Mouse (Mus musculus) layer of hippocampus, adult 9-11 months (tissue): ENCODE results near the gene Acsl5.

Experiments
- DNase-seq: peaks from one replicate; pipeline ENCODE4 v3.0.0; 2022

The Acsl5 gene

DNA sequence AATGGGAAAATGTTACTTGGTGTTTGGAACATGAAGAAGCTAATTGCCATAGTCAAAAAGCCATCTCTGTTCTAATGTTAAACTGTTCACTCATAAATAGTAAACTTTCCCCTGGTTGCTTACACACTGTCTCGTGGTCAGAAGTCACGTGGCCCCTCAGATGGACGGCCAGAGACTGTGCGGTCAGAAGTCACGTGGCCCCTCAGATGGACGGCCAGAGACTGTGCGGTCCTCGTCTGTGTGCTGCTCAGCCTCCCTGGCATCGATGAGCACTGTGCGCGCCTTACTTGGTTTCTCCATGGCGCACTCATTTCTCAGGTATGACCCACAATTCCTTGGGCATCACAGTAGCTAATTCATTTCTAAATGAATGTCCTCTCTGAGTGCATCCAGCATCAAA lies 84.7 kb downstream of the Acsl5 start:
- DNase-seq: no peak

DNA sequence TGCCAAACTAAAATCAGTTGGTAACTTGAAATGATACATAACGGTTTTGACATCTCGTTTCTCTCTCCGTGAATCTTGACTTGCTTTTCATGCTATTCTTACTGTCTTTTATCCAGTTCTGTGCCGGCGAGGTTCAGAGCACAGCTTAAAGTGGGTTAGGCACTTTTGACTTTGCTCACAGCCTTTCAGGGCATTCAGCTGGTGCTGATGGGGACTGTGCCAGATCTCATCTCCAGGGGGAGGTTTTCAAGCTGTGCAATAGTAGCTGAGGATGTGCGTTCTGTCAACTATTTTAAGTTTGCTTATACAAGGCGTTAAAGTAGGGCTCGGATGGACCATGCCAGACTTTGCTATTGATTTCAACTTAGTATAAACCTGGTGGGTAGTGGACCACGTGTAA lies 85.3 kb downstream of the Acsl5 start:
- DNase-seq: no peak

DNA sequence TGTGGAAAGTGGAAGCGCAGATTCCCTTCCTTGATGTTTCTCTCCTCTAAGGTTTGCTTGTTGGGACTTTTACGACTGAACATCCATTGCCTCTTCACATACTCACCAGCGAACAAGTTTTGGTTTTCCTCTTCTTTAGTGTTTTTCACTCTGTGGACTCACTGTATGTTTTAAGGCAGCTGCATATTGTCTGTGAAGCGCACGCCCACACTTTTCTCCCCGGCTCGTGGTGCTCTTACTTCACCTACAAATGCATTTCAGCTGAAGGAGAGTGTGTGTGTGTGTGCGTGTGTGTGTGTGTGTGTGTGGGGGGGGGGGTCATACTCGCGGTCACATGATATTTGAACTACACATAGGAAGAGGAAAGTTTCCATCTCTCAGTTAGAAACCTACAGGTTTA lies 85.9 kb downstream of the Acsl5 start:
- no peak for DNase-seq

DNA sequence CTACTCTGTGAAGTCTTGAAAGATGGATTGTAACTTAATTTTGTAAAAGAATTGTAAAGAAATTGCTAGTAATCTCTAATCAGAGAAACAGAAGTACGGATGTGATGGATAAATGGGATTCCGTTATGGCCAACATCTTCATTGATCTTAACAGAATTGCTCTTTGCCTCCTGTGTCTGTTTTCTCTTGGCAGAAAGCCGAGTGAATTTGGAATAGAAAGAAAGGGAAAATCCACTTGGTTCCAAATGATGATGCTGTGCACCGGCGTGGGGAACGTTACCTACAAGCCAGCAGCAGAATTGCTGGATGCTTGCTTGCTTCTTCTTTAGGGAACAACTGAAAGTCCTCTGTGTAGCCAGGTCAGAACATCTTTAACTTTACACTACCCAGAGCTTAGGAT lies 88.8 kb downstream of the Acsl5 start:
- DNase-seq: no peak

DNA sequence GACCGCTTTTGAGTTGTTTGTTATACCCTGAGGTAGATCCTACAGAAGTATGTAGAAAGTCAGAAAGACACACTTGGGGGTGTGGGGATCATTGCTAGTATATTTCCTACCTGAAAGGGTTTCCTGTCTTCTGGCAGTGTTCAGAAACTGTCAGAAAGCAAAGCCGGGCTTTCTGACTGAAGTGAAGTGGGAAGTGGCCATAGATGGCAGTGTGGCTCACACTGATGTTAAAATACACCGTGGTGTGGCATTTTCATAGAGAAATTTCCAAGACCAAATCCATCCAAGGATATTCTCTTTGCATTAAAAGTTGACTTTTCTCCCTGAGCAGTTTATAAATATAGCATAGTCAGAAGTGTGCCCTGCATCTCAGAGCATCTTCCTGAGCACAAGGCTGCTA lies 89.6 kb downstream of the Acsl5 start:
- no peak for DNase-seq

DNA sequence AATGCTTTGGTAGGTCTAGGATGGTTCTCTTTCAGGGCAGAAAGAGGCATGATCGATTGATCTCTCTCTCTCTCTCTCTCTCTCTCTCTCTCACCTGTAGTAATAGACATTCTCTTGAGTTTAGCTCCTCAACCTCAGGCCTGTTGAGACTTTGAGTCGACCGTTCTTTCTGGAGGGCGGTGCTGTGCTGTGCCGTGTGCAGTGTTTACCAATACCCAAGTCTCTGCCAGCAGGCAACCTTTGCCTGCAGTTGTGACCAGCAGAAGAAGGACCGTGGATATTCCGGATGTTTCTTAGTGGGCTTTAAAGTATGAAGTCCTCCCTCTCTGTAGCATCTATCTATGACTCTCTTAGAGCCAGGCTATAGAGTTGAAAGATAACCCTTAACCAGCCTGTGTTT lies 90.7 kb downstream of the Acsl5 start:
- DNase-seq: no peak

DNA sequence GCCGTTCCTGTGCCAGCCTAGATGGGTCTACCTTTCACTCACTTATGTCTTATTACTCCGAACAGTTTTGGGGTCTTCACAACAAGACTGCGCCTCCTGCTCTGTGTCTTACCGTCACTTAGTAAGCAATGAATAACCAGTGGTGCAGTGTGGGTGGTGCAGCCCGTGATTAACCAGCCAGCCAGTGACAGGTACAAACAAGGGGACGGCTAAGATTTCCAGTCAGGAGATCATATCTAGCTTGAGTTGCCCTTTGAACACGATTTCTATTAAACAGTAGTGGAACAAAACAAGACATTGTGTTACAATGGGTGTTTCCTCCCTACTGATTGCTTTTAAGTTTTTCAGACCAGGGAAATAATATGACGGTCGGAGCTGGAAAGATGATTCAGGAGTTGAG lies 91.5 kb downstream of the Acsl5 start:
- no peak for DNase-seq
